Comparison of ENCODE assay signal across 8 mouse cellular contexts in the genomic region with DNA sequence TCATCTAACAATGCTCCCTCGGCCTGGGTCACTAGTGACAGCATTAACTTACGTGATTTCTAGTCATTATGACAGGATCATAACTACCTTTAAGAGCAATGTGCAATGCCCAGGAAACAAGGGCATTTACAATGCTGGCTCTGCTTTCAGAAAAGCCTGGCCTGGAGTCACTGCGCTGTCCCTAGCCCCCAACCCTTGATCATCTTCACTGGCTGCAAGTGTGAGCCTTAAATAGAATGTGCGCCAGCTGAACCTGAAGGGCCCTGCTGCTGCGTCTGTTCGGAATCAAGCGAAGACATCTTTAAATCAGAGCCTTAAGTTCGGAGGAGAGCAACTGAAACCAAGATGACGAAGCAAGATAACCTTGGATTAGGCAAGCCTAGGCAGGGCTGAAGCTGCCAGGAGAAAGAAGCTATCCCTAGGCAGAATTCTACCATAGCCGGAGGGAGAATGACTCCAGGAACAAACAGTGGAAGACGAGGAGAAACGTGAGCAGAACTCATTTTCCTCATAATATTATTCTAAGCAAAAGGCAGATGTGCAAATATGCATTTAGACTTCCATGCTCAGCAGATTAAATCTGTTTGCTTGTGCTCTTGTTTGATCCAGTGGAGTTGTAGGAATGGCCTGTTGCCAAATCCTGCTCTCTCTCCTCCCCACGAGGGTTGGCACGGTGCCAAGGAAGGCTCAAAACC. TPM values are rescaled to one million over a fixed set of nuclear protein-coding genes. Genes with fewer than 3 reads are reported as not detected.
DNase-seq lines count a peak whose midpoint lies in the region; ATAC-seq lines count a peak whose summit lies in the region.

No protein-coding gene starts in this region.

- peak; percentile 58 for DNase-seq in MN1 (ENCODE audit: low spot score)
- DNase-seq in adrenal gland, adult (ENCODE audit: inconsistent age in 2 of 2, low spot score in 1 of 2), result peak; percentile 74 to 92
- DNase-seq in hindbrain, embryonic 14.5 days (ENCODE audit: low spot score), result peak; percentile 74
- DNase-seq in layer of hippocampus, postnatal 36 days, result peak; percentile 31 to 52
- DNase-seq in thymus, postnatal 10 days (ENCODE audit: low spot score in 2 of 2), result no peak
- DNase-seq in spleen, postnatal 36 days (ENCODE audit: low spot score in 2 of 2), result no peak

- peak overlapping the region; percentile 51 for H3K27ac ChIP-seq in forebrain, embryonic 16.5 days (ENCODE audit: low read length)
- H3K27ac ChIP-seq in hindbrain, embryonic 14.5 days, result peak overlapping the region; percentile 66
- peak overlapping the region; percentile 63 for H3K27ac ChIP-seq in midbrain, embryonic 16.5 days (ENCODE audit: low read length)

- H3K36me3 ChIP-seq in forebrain, embryonic 16.5 days (ENCODE audit: control insufficient read depth, insufficient read depth), result no peaks in the 10 kb centered on the region
- no peaks in the 10 kb centered on the region for H3K36me3 ChIP-seq in hindbrain, embryonic 14.5 days (replicated peaks; ENCODE audit: control insufficient read depth, insufficient read depth)
- no peaks in the 10 kb centered on the region for H3K36me3 ChIP-seq in midbrain, embryonic 16.5 days (ENCODE audit: control insufficient read depth, insufficient read depth, low read length)

- no peak overlapping the region for H3K4me3 ChIP-seq in forebrain, embryonic 16.5 days (replicated peaks; ENCODE audit: low read length)
- no peak overlapping the region for H3K4me3 ChIP-seq in hindbrain, embryonic 14.5 days (replicated peaks; ENCODE audit: low read length)
- H3K4me3 ChIP-seq in midbrain, embryonic 16.5 days (ENCODE audit: low read depth, low read length), result no peak overlapping the region

- H3K9ac ChIP-seq in forebrain, embryonic 16.5 days (replicated peaks; ENCODE audit: low read depth, low read length), result no peak overlapping the region
- H3K9ac ChIP-seq in hindbrain, embryonic 14.5 days, result no peak overlapping the region
- no peak overlapping the region for H3K9ac ChIP-seq in midbrain, embryonic 16.5 days (ENCODE audit: low read depth, low read length)

- H3K4me2 ChIP-seq in forebrain, embryonic 16.5 days (ENCODE audit: low read length), result no peak overlapping the region
- H3K4me2 ChIP-seq in hindbrain, embryonic 14.5 days (replicated peaks), result no peak overlapping the region
- H3K4me2 ChIP-seq in midbrain, embryonic 16.5 days (ENCODE audit: low read length), result no peak overlapping the region

- H3K27me3 ChIP-seq in forebrain, embryonic 16.5 days (replicated peaks; ENCODE audit: control insufficient read depth, insufficient read depth, low read length), result no peaks in the 10 kb centered on the region
- H3K27me3 ChIP-seq in hindbrain, embryonic 14.5 days (ENCODE audit: control insufficient read depth, insufficient read depth, low read length), result no peaks in the 10 kb centered on the region
- H3K27me3 ChIP-seq in midbrain, embryonic 16.5 days (ENCODE audit: control insufficient read depth, insufficient read depth, low read depth, low read length), result no peaks in the 10 kb centered on the region

- peak; percentile 62 for ATAC-seq in forebrain, embryonic 16.5 days
- ATAC-seq in hindbrain, embryonic 14.5 days (ENCODE audit: low FRiP score), result peak; percentile 22; the same call in 1 of the 2 replicates
- peak; percentile 64 for ATAC-seq in midbrain, embryonic 16.5 days

- WGBS in forebrain, embryonic 16.5 days, result 48% methylated on average over 14 of the region's 14 CpGs
- WGBS in hindbrain, embryonic 14.5 days, result 69% methylated on average over 14 of the region's 14 CpGs
- WGBS in midbrain, embryonic 16.5 days, result 50% methylated on average over 14 of the region's 14 CpGs

- peaks cover 17% of the 10 kb centered on the region for H3K4me1 ChIP-seq in forebrain, embryonic 16.5 days (replicated peaks; ENCODE audit: control insufficient read depth, insufficient read depth, low read length)
- peaks cover 17% of the 10 kb centered on the region for H3K4me1 ChIP-seq in hindbrain, embryonic 14.5 days (replicated peaks; ENCODE audit: control insufficient read depth, insufficient read depth, low read length)
- peaks cover 15% of the 10 kb centered on the region for H3K4me1 ChIP-seq in midbrain, embryonic 16.5 days (ENCODE audit: control insufficient read depth, insufficient read depth, low read length)

- no peaks in the 10 kb centered on the region for H3K9me3 ChIP-seq in forebrain, embryonic 16.5 days (ENCODE audit: control insufficient read depth, low read length)
- no peaks in the 10 kb centered on the region for H3K9me3 ChIP-seq in hindbrain, embryonic 14.5 days (ENCODE audit: control insufficient read depth, low read length)
- no peaks in the 10 kb centered on the region for H3K9me3 ChIP-seq in midbrain, embryonic 16.5 days (replicated peaks; ENCODE audit: control insufficient read depth, low read length, poor library complexity, severe bottlenecking)

RNA-seq across cellular contexts. Expression of a gene that starts 52.7 kb away (rescaled TPM):
- 2.0 and 2.1 TPM in 2 replicates for polyA plus RNA-seq in forebrain, embryonic 16.5 days (2015; fragmentation: Nextera tagmentation; extraction: Ambion mirVana)
- polyA plus RNA-seq in hindbrain, embryonic 14.5 days (2014; fragmentation: Nextera tagmentation; extraction: Ambion mirVana), result 2.5 and 3.6 TPM in 2 replicates
- 1 to 10 TPM; 4.7 TPM for total RNA-seq in layer of hippocampus, postnatal 36 days (2021)
- polyA plus RNA-seq in midbrain, embryonic 16.5 days (2015; fragmentation: Nextera tagmentation; extraction: Ambion mirVana), result 2.0 and 2.7 TPM in 2 replicates

Comparison
In these comparisons a context has a peak if more than half of its experiments do, and no peak if none do; other contexts are left out.
1. DNase-seq: peak in MN1 (single experiment), adrenal gland, adult (2 of 2), hindbrain, embryonic 14.5 days (single experiment) and layer of hippocampus, postnatal 36 days (2 of 2); none in thymus, postnatal 10 days (0 of 2) and spleen, postnatal 36 days (0 of 2).
2. Peak in every context shown above with its lines, with median percentiles within 50 percentile points of each other: ATAC-seq and H3K27ac ChIP-seq.